Comparison of ENCODE assay signal across 8 mouse cellular contexts in genomic region chr12:70234938-70235484, GRCm38 (mm10). TPM values are rescaled to one million over a fixed set of nuclear protein-coding genes. Genes with fewer than 3 reads are reported as not detected.
DNase-seq lines count a peak whose midpoint lies in the region; ATAC-seq and TF ChIP-seq lines count a peak whose summit lies in the region.

No protein-coding gene starts in this region.

- peak; percentile 58 for DNase-seq in ovary, postnatal 10 days (ENCODE audit: low spot score)
- no peak for DNase-seq in ovary, adult 18-20 months (ENCODE audit: low spot score)
- peak; percentile 61 for DNase-seq in cerebellum, adult 9-10 months
- DNase-seq in forebrain, postnatal 0 days: peak; percentile 89
- DNase-seq in limb, embryonic 10.5 days (ENCODE audit: low spot score): peak; percentile 83
- peak; percentile 77 for DNase-seq in midbrain, embryonic 10.5 days (ENCODE audit: low spot score)
- peak; percentile 54 to 80 for DNase-seq in spleen, postnatal 4 days (ENCODE audit: low spot score in 2 of 2)

- peak; percentile 89 for TF ChIP-seq CTCF in forebrain, postnatal 0 days (IDR thresholded peaks at IDR 0.05; ENCODE audit: low read depth)

- H3K27ac ChIP-seq in forebrain, postnatal 0 days (ENCODE audit: low read depth, low read length): 0 out of 2 replicates have a peak overlapping the region, but pooled peaks have one; percentile 15
- no peak overlapping the region for H3K27ac ChIP-seq in hindbrain, embryonic 13.5 days
- peak overlapping the region; percentile 77 for H3K27ac ChIP-seq in limb, embryonic 10.5 days
- H3K27ac ChIP-seq in midbrain, embryonic 10.5 days (replicated peaks): peak overlapping the region; percentile 83

- H3K9ac ChIP-seq in forebrain, postnatal 0 days: peak overlapping the region; percentile 39
- H3K9ac ChIP-seq in hindbrain, embryonic 13.5 days: peak overlapping the region; percentile 68

- H3K4me1 ChIP-seq in forebrain, postnatal 0 days (ENCODE audit: insufficient read depth): peaks cover 5% of the 10 kb centered on the region; the same call in 1 of the 2 replicates
- peaks cover 18% of the 10 kb centered on the region for H3K4me1 ChIP-seq in hindbrain, embryonic 13.5 days (replicated peaks)
- H3K4me1 ChIP-seq in limb, embryonic 10.5 days: peaks cover 15% of the 10 kb centered on the region
- H3K4me1 ChIP-seq in midbrain, embryonic 10.5 days: peaks cover 28% of the 10 kb centered on the region

- ATAC-seq in forebrain, postnatal 0 days: peak; percentile 82
- peak; percentile 79 for ATAC-seq in hindbrain, embryonic 13.5 days (ENCODE audit: low FRiP score)

- WGBS in forebrain, postnatal 0 days: 5% methylated on average over 13 of the region's 13 CpGs
- 8% methylated on average over 13 of the region's 13 CpGs for WGBS in hindbrain, embryonic 13.5 days
- 19% methylated on average over 13 of the region's 13 CpGs for WGBS in limb, embryonic 10.5 days
- 11% methylated on average over 13 of the region's 13 CpGs for WGBS in midbrain, embryonic 10.5 days

- H3K36me3 ChIP-seq in forebrain, postnatal 0 days (ENCODE audit: insufficient read depth): no peaks in the 10 kb centered on the region
- H3K36me3 ChIP-seq in hindbrain, embryonic 13.5 days: no peaks in the 10 kb centered on the region
- no peaks in the 10 kb centered on the region for H3K36me3 ChIP-seq in limb, embryonic 10.5 days
- H3K36me3 ChIP-seq in midbrain, embryonic 10.5 days: no peaks in the 10 kb centered on the region

- peak overlapping the region; percentile 32 for H3K4me3 ChIP-seq in forebrain, postnatal 0 days (ENCODE audit: low read depth, low read length)
- peak overlapping the region; percentile 32 for H3K4me3 ChIP-seq in hindbrain, embryonic 13.5 days
- H3K4me3 ChIP-seq in limb, embryonic 10.5 days: peak overlapping the region; percentile 46
- peak overlapping the region; percentile 46 for H3K4me3 ChIP-seq in midbrain, embryonic 10.5 days

- H3K4me2 ChIP-seq in forebrain, postnatal 0 days (ENCODE audit: low read depth): peak overlapping the region; percentile 65
- peak overlapping the region; percentile 62 for H3K4me2 ChIP-seq in hindbrain, embryonic 13.5 days

- H3K9me3 ChIP-seq in forebrain, postnatal 0 days (ENCODE audit: low read length): no peaks in the 10 kb centered on the region
- H3K9me3 ChIP-seq in hindbrain, embryonic 13.5 days: no peaks in the 10 kb centered on the region
- no peaks in the 10 kb centered on the region for H3K9me3 ChIP-seq in limb, embryonic 10.5 days (replicated peaks)
- no peaks in the 10 kb centered on the region for H3K9me3 ChIP-seq in midbrain, embryonic 10.5 days (replicated peaks)

- H3K27me3 ChIP-seq in forebrain, postnatal 0 days (ENCODE audit: insufficient read depth, low read length): no peaks in the 10 kb centered on the region
- H3K27me3 ChIP-seq in hindbrain, embryonic 13.5 days: no peaks in the 10 kb centered on the region
- no peaks in the 10 kb centered on the region for H3K27me3 ChIP-seq in limb, embryonic 10.5 days (ENCODE audit: low read depth, poor library complexity, severe bottlenecking)
- H3K27me3 ChIP-seq in midbrain, embryonic 10.5 days (ENCODE audit: low read depth, poor library complexity, severe bottlenecking): peaks cover 12% of the 10 kb centered on the region

RNA-seq across cellular contexts. Expression of gene Pygl, which starts 3.7 kb away (rescaled TPM):
- 5.7 and 8.2 TPM in 2 replicates for total RNA-seq in forebrain, postnatal 0 days (2014; rRNA removed)
- polyA plus RNA-seq in forebrain, postnatal 0 days (2015; fragmentation: Nextera tagmentation; extraction: Ambion mirVana): 5.6 and 6.3 TPM in 2 replicates
- polyA plus RNA-seq in hindbrain, embryonic 13.5 days (2015; fragmentation: Nextera tagmentation; extraction: Ambion mirVana): 6.6 and 8.6 TPM in 2 replicates
- 5.4 and 5.5 TPM in 2 replicates for polyA plus RNA-seq in limb, embryonic 10.5 days (2016; fragmentation: Nextera tagmentation; extraction: Ambion mirVana)
- 9.7 and 10.9 TPM in 2 replicates for polyA plus RNA-seq in midbrain, embryonic 10.5 days (2016; fragmentation: Nextera tagmentation; extraction: Ambion mirVana)
